Mouse (Mus musculus) midbrain, embryonic 16.5 days (tissue): ENCODE data around the gene Nyx. TPM values are rescaled to one million over a fixed set of nuclear protein-coding genes. Genes with fewer than 3 reads are reported as not detected.

Source experiments
- polyA plus RNA-seq: library from polyadenylated mRNA; unstranded; fragments of >200 nt; fragmentation: Nextera tagmentation; extraction: Ambion mirVana; gene quantifications from 2 replicates; pipeline ENCODE4 v1.2.1, GENCODE M21; 2015

Nyx gene
- polyA plus RNA-seq, 1 experiment from 2014 or later: 0.23 TPM

Other genes with a start within 250 kb of the Nyx start
- gene Ddx3x, start 185.1 kb upstream of the Nyx start, polyA plus RNA-seq: 97.9 and 106 TPM in 2 replicates
- gene Gpr34, start 166.0 kb downstream of the Nyx start, polyA plus RNA-seq: 2.6 and 2.9 TPM in 2 replicates
- 0.33 and 0.45 TPM in 2 replicates for gene Gpr82, start 195.3 kb downstream of the Nyx start, polyA plus RNA-seq